Mouse (Mus musculus): ENCODE data around the gene Lrig1. TPM values are rescaled to one million over a fixed set of nuclear protein-coding genes. Genes with fewer than 3 reads are reported as not detected.
A peak's percentile ranks its signal among the peaks of the same experiment; 100 is the strongest.

Gene Lrig1
- total RNA-seq, 2 experiments from 2014 or later: 11.7 to 14.9 TPM

DNA sequence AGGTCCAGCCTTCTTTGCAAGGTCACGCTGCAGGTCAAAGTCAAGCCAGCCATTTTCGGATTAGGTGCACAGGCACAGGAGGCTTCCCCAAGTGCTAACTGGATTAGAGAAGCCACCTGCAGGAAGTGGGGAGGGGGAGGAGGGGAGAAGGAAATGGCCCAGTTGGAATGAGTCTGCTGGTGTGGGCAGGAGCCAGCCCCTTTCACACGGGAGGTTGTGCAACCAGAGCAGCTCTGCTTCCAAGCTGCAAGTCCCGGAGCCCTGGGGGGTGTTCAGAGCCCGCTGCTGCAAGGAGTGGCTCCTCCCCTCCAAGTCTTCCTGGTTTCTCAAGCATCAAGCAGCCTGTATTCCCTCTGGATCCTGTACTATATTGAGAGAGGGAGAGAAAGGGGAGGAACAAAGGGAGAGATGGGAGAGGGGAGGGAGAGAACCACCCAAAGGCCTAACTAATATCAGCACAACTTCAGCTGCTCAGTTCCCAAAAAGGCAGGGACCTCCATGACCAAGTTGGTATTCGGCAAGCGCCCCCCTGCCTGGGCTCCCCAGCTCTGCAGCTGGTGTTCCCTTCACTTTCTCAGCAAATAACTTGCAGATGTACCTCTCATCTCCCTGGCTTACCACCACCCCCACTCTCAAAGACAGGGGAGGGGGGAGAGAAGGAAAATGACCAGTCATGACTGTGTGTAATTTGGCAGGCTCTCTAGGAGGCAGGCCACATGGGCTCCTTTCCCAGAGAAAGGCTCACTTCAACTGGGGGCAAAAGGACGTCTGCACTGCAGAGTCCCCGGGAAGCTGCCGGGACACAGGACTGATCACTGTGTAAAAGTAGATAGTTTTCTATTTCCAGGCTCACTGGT lies 52.2 kb downstream of the Lrig1 start:
- DNase-seq: peak; percentile 26 to 72

DNA sequence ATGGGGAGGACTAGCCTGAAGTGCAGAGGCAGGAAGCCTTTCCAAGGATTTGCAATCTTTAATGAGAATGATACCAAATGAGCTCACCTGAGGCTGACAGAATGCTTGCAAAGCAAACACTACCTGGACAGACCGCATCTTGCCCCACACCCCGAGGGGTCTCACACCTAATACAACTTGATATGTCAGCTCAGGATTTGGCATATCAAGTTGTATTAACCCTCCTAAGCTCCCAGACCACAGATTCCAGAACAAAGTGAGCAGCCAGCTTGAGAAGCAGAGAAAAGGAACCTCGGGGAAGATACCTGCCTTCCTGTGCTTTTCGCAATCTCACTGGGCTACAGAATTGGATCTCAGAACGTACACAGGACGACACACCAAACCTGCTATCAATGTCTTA lies 53.1 kb downstream of the Lrig1 start:
- no peak for DNase-seq

GRCm38 (mm10) chr6:94646274-94646863 lies 53.6 kb downstream of the Lrig1 start:
- no peak for DNase-seq

GRCm38 (mm10) chr6:94645723-94646122 lies 54.2 kb downstream of the Lrig1 start:
- DNase-seq: no peak

GRCm38 (mm10) chr6:94644641-94645040 lies 55.3 kb downstream of the Lrig1 start:
- DNase-seq: no peak

DNA sequence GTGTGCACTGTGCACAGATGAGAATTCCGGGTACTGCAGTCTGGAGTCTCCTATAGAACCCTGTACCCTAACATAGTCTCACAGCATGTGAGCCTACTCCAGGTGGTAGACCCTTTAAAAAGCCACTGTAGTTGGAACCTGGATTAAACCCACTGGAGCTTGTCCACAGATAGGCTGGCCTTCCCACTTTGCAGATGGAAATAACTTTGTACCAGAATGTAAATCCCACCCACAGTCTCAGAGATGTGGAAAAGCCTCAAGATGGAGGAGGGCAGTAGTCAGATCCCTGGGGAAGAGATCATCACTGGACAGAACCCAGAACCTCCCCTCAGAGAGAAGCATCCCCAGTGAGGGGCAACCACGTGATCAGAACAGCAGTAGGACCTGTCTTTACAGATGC lies 56.0 kb downstream of the Lrig1 start:
- no peak for DNase-seq

DNA sequence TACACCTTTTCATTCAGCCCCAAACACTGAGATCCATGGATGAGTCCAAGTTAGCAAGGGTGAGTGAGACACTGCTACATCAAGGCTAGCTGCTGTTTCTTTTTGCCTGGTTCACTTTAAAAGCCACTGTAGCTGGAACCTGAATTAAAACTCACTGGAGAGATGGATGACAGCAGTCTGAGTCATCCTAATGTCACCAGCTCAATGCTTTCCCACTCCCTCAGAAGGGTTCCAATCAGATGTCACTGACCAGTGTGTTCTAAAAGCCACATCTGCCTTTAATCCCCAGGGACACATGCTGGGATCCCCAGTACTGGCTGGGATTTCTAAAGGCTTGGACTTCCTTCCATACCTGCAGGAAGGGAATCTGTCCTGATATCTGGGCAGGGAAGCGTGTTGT lies 57.9 kb downstream of the Lrig1 start:
- no peak for DNase-seq

- peak; percentile 36 to 62 for DNase-seq
These were observed 59.7 kb downstream of the Lrig1 start for GRCm38 (mm10) chr6:94640297-94640696.

DNA sequence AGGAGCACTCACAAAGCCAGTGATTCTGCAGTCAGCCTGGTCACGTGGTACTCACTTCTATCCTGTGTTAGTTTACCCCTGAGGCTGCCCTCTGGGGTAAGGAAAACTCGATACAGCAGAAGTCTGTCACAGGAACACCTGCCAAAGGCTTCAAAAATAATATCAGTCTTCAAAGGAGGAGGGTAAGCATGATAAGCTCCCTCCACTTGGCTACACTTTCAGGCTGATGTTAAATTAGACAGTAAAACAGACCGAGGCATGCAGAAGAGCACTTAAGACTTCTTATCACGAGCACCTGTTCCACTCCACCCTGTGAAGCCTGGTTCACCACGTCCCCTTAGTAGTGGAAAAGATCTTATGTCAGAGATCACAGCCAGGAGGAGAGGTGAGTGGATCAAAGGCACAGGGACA lies 62.9 kb downstream of the Lrig1 start:
- DNase-seq: no peak

GRCm38 (mm10) chr6:94635343-94635742 lies 64.6 kb downstream of the Lrig1 start:
- DNase-seq: no peak

GRCm38 (mm10) chr6:94634710-94635109 lies 65.2 kb downstream of the Lrig1 start:
- DNase-seq: no peak

- DNase-seq: no peak
These were observed 65.7 kb downstream of the Lrig1 start for GRCm38 (mm10) chr6:94634274-94634673.

GRCm38 (mm10) chr6:94631779-94632082 lies 68.2 kb downstream of the Lrig1 start:
- DNase-seq: no peak

DNA sequence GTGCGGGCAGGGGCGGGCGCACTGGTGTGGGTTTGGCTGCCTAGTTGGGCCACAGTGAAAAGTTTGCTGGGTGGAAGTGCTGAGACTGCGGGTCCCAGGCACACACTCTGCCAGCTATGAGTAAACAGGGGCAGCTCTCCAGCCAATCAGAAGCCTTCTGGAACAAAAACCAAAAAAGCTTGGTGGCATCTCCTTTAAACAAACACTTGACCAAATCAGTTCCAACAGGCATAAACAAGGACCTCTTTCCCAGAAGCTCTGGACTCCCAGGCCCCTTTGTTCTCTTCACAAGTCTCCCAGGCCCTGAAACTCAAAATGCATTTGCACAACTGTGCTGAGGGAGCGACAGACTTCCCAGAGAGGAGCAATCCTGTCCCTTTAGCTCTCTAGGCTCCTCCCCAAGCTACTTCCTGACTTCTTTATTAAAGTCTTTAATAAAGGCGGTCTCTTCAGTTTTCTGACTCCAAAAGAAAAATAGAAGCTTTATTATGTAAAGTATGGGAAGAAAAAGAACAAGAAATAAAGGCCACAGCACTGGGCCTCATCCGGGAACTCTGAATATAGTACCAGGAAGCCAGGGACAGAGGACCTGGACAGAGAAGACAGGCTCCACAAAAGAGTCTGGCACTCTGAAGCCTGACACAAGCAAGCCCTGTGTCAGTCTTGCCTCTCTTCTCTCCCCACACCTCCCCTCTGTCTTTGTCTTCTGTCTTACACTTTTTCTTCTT lies 68.7 kb downstream of the Lrig1 start:
- DNase-seq: no peak

GRCm38 (mm10) chr6:94628787-94629186 lies 71.2 kb downstream of the Lrig1 start:
- no peak for DNase-seq

DNA sequence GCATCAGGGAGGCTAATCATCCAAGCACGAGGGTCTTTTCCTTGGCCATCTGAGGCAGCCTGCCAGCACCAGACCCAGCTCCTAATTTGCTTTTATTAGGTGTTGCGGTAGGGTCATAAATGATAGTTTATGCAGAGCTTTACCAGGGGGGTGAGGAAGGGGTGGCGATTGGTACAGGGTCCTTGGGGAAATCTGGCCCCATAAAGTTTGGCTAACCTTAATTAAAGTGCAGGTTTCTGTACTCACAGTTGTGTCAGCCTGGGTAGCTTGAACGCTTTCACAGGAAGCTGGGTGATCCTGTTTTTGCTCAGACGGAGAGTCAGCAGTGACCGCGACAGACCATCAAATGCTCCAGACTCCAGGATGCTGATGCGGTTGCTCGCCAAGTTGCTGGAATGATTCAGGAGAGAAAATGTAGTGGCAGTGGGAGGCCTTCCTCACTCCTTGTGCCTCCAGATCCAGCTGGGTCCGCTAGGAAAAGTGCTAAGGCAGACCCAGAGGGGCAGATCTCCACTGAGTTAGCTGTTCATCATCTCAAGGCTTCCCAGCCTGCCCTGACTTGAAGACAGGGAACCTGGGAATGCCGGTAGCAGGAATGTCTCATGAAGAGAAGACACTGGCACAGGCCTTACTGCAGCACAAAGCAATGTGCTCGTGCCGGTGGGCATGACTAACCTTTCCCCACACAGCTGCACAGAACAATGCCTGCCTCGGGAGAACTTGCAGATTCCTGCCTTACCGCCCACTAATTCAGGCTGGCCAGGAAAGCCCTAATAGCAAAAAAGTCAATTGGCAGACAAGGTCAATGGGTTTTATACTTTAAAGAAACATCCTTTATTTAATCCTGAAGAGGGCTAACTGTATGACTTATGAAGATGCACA lies 72.0 kb downstream of the Lrig1 start:
- DNase-seq: no peak

- no peak for DNase-seq
These were observed 73.2 kb downstream of the Lrig1 start for GRCm38 (mm10) chr6:94626807-94627206.

- no peak for DNase-seq
These were observed 74.1 kb downstream of the Lrig1 start for GRCm38 (mm10) chr6:94625896-94626295.

- no peak for DNase-seq
These were observed 75.4 kb downstream of the Lrig1 start for GRCm38 (mm10) chr6:94624543-94624942.

- DNase-seq: peak; percentile 71 to 79
These were observed 77.0 kb downstream of the Lrig1 start for GRCm38 (mm10) chr6:94622983-94623382.

DNA sequence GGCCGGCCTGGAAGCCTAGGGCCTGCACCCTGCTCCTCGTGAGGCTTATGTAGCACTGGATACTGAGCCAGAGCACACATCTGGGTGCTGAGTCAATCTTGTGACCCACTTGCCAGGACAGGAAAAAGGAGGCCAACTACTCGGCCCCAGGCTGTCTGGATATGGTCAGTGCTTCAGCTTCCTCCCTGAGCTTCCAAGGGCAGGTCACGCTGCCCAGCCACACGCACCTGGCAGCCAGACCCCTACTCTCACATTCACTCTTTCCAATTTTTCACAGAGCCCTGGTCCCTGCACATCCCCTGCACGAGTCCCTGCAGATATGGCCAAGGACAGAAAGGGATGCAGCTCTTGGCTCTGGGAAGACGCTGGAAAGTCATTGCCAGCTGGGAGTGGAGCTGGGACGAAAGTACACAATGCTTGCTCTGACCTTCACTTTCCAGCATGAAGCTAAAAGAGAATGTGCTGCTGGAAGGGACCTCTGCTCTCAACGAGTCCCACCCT lies 79.1 kb downstream of the Lrig1 start:
- DNase-seq: peak; percentile 37 to 48

GRCm38 (mm10) chr6:94620287-94620686 lies 79.7 kb downstream of the Lrig1 start:
- DNase-seq: no peak

Data from adrenal gland, postnatal 36 days (tissue).